Mouse (Mus musculus) cortical plate, adult 2 months (tissue): ENCODE results near the gene Olfr1158.

Experiments
- CTCF ChIP-seq: fragments of 200-500 bp; IDR thresholded peaks from 2 replicates; pipeline ENCODE4 v1.5.1; 2011; ENCODE audit warnings: mild to moderate bottlenecking, control low read depth, low read length; ENCODE audit not compliant: insufficient read depth; ENCODE audit errors: extremely low read depth
- POLR2A ChIP-seq: fragments of 200-500 bp; IDR thresholded peaks from 2 replicates; pipeline ENCODE4 v1.6.1; 2011; ENCODE audit warnings: mild to moderate bottlenecking, low read length, control low read depth; ENCODE audit not compliant: insufficient read depth; ENCODE audit errors: extremely low read depth

GRCm38 (mm10) chr2:87989813-87990212, at the start of gene Olfr1158:
- TF ChIP-seq CTCF (no peak), POLR2A (no peak)
